Mouse (Mus musculus): ENCODE measurements around the gene 4930556J24Rik.
"Not testable (repeated sequence)": the region's sequence is repeated elsewhere in the genome, so short reads cannot be mapped to it uniquely, and the experiment has no call there.

Gene 4930556J24Rik

DNA sequence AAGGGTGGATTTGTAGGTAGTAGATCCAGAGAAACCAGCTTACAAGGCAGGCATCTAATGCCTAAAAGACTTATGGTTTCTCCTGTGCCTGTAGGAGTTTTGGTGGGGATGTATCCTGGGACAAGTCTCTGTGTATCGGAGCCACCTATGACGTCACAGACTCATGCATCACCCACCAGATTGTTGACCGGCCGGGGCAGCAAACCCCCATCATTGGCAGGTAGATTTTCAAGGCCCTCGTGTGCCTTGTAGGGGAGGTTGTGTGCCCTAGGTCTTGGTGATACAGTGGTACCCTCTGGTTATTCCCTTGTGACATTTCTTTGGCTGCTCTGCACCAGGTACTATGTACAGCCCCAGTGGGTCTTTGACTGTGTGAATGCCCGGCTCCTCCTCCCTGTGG, at the start of gene 4930556J24Rik:
TSS of gene 4930556J24Rik (minus strand) at position 101 of the 400 bp plus-strand sequence.
- DNase-seq (ENCODE audit: extremely low spot score, low spot score), result no peak

- DNase-seq (ENCODE audit: extremely low spot score, low spot score), result no peak
Observed at GRCm38 (mm10) chr11:4023321-4023720, 46.7 kb upstream of the 4930556J24Rik start.

DNA sequence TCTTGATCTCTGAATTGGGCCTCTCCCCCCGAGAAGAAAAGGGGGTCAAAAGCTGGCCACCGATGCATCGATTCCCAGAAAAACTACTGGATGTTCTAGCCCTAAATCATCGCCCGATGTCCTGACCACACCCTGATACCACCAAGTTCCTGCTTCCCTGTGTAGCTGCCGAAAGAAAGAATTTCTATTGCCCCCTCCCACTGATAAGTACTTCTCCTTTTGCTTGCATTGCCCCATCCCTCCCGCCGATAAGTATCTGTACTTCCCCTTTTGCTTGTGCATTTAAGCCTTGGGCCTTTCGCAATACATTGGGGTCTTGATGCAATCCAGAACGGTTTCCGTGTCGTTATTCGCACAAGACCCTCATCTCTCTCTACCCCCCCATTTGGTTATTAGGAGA, 45.5 kb upstream of the 4930556J24Rik start:
- not testable (repeated sequence) for DNase-seq (ENCODE audit: extremely low spot score, low spot score)

GRCm38 (mm10) chr11:4015796-4016195, 39.2 kb upstream of the 4930556J24Rik start:
- not testable (repeated sequence) for DNase-seq (ENCODE audit: extremely low spot score, low spot score)

- no peak for DNase-seq (ENCODE audit: extremely low spot score, low spot score)
Observed at GRCm38 (mm10) chr11:4012616-4013015, 36.0 kb upstream of the 4930556J24Rik start.

DNA sequence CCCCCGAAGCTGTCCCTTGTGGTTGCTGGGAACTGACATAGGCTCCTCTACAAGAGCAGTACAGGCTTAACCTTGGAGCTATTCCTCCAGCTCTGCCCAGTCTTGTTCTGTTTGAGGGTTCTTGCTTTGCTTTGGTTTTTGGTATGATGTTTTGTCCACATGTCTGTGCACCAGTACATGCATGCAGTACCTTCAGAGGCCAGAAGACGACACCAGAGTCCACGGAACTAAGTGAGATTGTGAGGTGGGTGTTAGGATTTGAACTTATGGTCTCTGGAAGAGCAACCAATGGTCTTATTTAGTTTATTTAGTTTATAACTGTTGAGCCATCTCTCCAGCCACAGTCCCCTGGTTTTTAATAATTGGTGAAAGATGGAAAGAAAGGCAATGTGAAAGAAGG, 29.9 kb upstream of the 4930556J24Rik start:
- DNase-seq (ENCODE audit: extremely low spot score, low spot score), result no peak

- no peak for DNase-seq (ENCODE audit: extremely low spot score, low spot score)
Observed at GRCm38 (mm10) chr11:4005220-4005805, 28.7 kb upstream of the 4930556J24Rik start.

GRCm38 (mm10) chr11:4001603-4002002, 25.0 kb upstream of the 4930556J24Rik start:
- DNase-seq (ENCODE audit: extremely low spot score, low spot score), result peak; percentile 74

GRCm38 (mm10) chr11:3999547-3999946, 23.0 kb upstream of the 4930556J24Rik start:
- no peak for DNase-seq (ENCODE audit: extremely low spot score, low spot score)

DNA sequence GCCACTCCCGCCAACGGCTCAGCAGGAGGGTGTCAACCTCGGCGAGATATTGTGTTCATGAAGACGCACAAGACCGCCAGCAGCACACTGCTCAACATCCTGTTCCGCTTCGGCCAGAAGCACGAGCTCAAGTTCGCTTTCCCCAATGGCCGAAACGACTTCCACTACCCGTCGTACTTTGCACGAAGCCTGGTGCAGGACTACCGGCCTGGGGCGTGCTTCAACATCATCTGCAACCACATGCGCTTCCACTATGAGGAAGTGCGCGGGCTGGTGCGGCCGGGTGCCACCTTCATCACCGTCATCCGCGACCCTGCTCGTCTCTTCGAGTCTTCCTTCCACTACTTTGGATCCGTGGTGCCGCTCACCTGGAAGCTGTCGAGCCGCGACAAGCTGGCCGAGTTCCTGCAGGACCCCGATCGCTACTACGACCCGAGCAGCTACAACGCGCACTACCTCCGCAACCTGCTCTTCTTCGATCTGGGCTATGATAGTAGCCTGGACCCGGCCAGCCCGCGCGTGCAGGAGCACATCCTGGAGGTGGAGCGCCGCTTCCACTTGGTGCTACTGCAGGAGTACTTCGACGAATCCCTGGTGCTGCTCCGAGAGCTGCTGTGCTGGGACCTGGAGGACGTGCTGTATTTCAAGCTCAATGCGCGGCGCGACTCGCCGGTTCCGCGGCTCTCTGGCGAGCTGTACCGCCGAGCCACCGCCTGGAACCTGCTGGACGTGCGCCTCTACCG, 21.6 kb upstream of the 4930556J24Rik start:
- peak; percentile 36 for DNase-seq (ENCODE audit: extremely low spot score, low spot score)

GRCm38 (mm10) chr11:3996840-3997239, 20.3 kb upstream of the 4930556J24Rik start:
- DNase-seq (ENCODE audit: extremely low spot score, low spot score), result no peak

- DNase-seq (ENCODE audit: extremely low spot score, low spot score), result no peak
Observed at GRCm38 (mm10) chr11:3995511-3995910, 18.9 kb upstream of the 4930556J24Rik start.

DNA sequence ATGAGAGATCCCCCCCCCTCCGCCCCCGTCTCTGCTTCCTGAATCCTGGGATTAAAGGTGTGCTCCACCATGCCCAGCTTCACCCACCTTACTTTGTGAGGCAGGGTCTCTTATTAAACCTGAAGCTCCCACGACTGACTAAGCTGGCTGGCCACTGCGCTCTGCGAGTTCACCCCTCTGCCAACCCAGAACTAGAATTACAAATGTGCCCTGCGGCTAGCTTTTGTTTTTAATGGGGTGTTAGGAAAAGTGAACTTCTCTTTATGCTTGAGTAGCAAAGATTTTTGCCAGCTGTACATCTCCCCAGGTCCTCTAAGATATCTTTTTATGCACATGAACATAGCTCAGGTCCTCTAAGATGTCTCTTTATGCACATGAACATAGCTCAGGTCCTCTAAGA, 17.3 kb upstream of the 4930556J24Rik start:
- DNase-seq (ENCODE audit: extremely low spot score, low spot score), result no peak

GRCm38 (mm10) chr11:3993132-3993531, 16.6 kb upstream of the 4930556J24Rik start:
- DNase-seq (ENCODE audit: extremely low spot score, low spot score), result no peak

GRCm38 (mm10) chr11:3989748-3990147, 13.2 kb upstream of the 4930556J24Rik start:
- DNase-seq (ENCODE audit: extremely low spot score, low spot score), result no peak

GRCm38 (mm10) chr11:3983863-3984745, 7.5 kb upstream of the 4930556J24Rik start:
- DNase-seq (ENCODE audit: extremely low spot score, low spot score), result no peak

- DNase-seq (ENCODE audit: extremely low spot score, low spot score), result peak; percentile 34
Observed at GRCm38 (mm10) chr11:3983291-3983862, 6.8 kb upstream of the 4930556J24Rik start, which contains the start of gene Gal3st1. Gene Gal3st1 (plus strand): TSS chr11:3983636.

DNA sequence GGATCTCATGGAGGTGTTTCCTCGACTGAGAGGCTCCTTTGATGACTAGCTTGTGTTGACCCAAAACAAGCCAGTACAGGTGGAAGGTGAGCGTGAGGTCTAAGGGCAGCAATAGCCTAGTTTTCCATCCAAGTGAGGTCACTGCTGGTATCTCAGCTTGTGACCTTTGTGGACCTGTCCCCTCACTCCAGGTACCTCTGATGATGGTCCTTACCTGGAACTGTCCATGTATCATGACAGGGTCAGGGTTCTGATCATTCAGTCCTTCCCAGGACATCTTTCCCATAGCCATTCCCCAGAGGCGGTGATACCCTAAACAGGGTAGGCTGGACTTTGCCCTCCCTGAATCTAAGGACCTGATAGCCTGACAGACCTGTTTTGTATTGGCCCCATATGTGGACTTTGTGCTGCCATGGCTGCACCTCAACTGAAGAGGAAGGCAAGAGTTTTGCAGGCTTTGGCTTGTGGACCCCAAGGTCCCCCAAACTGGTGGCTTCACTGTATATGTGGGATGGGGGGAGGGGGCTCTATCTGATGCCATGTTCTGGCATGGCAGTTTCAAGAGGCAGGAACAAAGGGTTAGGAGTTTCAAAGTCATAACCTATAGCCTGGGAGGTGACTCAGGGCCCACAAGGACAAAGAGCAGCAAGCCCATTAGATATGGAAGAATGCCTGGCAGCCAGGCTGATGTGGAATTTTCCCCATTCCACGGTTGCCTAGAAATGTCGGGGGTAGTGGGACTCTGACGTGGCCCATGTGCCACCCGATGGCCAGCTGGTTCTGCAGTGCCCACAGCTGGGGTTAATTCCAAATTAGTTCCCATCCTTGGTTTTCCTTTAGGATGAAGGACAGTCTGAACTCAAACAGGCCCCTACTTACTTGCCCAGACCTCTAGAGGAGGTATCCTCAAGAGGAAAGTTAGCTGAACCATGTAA, 6.0 kb upstream of the 4930556J24Rik start:
- no peak for DNase-seq (ENCODE audit: extremely low spot score, low spot score)

GRCm38 (mm10) chr11:3981536-3981935, 5.0 kb upstream of the 4930556J24Rik start:
- DNase-seq (ENCODE audit: extremely low spot score, low spot score), result no peak

DNA sequence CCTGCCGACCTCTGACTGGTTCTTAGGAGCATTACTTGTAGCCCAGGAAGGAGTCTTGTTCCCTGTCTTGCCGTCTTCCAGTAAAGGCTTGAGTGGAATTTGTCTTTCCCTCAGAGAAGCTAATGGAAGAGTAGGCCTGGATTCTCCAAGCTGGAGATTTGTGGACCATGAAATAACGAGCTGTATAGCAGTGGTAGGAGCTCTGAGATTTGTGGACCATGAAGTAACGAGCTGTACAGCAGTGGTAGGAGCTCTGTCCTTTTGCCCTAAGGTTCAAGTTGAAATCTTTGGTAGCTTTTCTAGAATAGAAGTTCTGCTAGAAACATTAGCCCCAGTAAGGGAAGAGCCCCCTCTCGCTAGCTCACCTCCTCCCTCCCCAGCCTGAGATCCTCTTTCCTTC, 1.8 kb upstream of the 4930556J24Rik start:
- DNase-seq (ENCODE audit: extremely low spot score, low spot score), result no peak

Data from neural tube, embryonic 10.5 days (tissue).